Mouse (Mus musculus) E14TG2a.4 (cell line): Measurements from ENCODE around the gene Gucy2g.

Experiments
- CTCF ChIP-seq: conservative IDR thresholded peaks from 2 replicates; pipeline ENCODE4 v1.5.1; 2014; ENCODE audit warnings: low read length
- NANOG ChIP-seq: IDR thresholded peaks from 2 replicates; pipeline ENCODE4 v1.6.1; 2014; ENCODE audit warnings: borderline replicate concordance, low read length, mixed read lengths

DNA sequence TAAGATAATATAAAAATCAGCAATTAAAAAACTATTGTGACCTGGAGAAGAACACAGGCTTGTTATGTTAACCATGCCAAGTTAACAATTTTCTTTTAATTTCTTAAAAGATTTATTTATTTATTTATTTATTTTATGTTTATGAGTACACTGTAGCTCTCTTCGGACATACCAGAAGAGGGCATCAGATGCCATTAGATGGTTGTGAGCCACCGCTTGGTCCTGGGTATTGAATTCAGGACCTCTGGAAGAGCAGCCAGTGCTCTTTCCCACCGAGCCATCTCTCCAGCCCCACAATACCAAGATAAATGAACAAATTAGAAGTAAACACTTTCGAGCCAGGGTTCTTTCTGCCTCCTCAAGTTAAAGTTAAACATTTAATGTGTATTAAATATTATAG, 32.4 kb downstream of the Gucy2g start:
- no peak for TF ChIP-seq CTCF
- TF ChIP-seq NANOG: no peak
